Mouse (Mus musculus) embryonic facial prominence, embryonic 12.5 days (tissue): ENCODE measurements around the gene Cd247. TPM values are rescaled to one million over a fixed set of nuclear protein-coding genes. Genes with fewer than 3 reads are reported as not detected.

Source experiments
- ATAC-seq: fragments of 200-750 bp; cut with Nextera tagmentation; 2 replicates; pipeline ENCODE4 v1.8.0; 2017; ENCODE audit not compliant: insufficient number of reproducible peaks, insufficient read depth, low FRiP score, low TSS enrichment
- H3K27ac ChIP-seq: fragments of 300-500 bp; sonication (generic); 2 replicates; pipeline ENCODE4 v1.5.1; 2016; ENCODE audit warnings: mild to moderate bottlenecking
- H3K27me3 ChIP-seq: fragments of 300-500 bp; sonication (generic); 2 replicates; pipeline ENCODE4 v1.6.1; 2016; ENCODE audit warnings: mild to moderate bottlenecking, moderate library complexity
- H3K36me3 ChIP-seq: fragments of 300-500 bp; sonication (generic); 2 replicates; pipeline ENCODE4 v1.6.1; 2016; ENCODE audit warnings: mild to moderate bottlenecking
- H3K4me1 ChIP-seq: fragments of 300-500 bp; sonication (generic); 2 replicates; pipeline ENCODE4 v1.6.1; 2016
- H3K4me2 ChIP-seq: fragments of 300-500 bp; sonication (generic); replicated peaks from 2 replicates; pipeline ENCODE4 v1.6.1; 2016; ENCODE audit warnings: mild to moderate bottlenecking, moderate library complexity
- H3K4me3 ChIP-seq: fragments of 300-500 bp; sonication (generic); 2 replicates; pipeline ENCODE4 v1.5.1; 2016; ENCODE audit warnings: mild to moderate bottlenecking
- H3K9ac ChIP-seq: fragments of 300-500 bp; sonication (generic); 2 replicates; pipeline ENCODE4 v1.6.1; 2016; ENCODE audit warnings: mild to moderate bottlenecking, moderate library complexity
- H3K9me3 ChIP-seq: fragments of 300-500 bp; sonication (generic); 2 replicates; pipeline ENCODE4 v1.6.1; 2016; ENCODE audit warnings: mild to moderate bottlenecking, moderate library complexity
- WGBS: fragments of 180-500 bp; shearing (Covaris S2); methylation state at CpG from one replicate; pipeline ENCODE4 v1.1.7; 2016; 5-methylcytosine and 5-hydroxymethylcytosine counted together
- polyA plus RNA-seq: library from polyadenylated mRNA; unstranded; fragments of >200 nt; fragmentation: Nextera tagmentation; extraction: Ambion mirVana; gene quantifications from 2 replicates; pipeline ENCODE4 v1.2.1, GENCODE M21; 2016

Cd247 gene
- polyA plus RNA-seq, 1 experiment from 2014 or later: 1.0 TPM

DNA sequence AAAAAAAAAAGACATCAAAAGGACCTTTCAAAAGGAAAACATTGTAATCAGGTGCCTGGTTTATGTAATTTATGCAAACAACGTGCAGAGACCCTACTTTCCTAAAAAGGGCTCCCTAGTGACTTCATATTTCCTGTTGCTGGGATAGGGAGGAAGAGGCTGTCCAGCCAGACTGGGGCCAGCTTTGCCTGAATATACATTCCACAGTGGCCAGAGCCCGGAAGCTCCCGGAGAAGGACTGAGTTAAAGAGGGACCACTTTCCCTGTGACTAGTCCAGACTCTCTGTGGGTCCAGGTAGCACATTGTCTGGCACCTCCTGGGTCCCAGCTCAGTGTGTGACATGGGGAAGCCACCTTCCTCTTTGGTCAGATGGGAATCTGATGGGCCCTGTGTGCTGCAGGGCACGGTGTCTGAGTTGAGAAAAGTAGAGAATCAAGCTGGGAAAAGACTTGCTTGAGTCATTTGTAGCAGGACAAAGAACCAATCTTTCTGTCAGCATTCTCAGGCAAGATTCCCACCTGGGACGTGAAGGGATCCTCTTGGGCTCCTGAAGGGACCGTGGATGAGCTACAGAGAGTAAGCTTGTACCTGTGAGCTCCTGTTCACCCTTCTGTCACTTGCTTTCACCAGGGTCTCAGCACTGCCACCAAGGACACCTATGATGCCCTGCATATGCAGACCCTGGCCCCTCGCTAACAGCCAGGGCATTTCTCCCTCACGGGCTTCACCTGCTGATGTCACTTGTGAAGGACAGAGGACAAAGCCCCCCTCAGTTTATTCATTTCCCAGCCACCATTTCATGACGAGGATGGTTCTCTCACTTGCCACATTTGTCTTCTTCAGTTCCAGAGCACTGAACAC, 72.1 kb downstream of the Cd247 start:
- no peak overlapping the region for H3K4me3 ChIP-seq
- 67% methylated on average over 9 of the region's 9 CpGs for WGBS

DNA sequence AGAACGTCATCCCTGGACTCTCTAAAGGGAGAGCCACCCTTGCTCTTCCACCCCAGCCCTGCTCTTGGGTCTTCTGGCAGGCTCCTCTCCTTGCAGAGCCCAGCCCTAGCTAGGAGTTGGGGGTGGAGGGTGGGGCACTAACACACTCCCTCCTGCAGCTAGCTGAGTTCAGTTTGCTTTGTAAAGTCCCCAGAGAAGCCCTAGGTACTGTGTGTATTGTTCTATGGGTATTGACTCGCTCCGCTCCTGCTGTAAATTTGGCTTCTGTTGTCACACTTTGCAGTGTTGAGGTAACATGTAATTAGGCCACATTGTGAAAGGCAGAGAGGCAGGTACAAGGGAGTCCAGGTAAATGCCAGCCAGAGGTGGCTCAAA, 72.7 kb downstream of the Cd247 start:
- WGBS: 75% methylated on average over 3 of the region's 3 CpGs
- H3K9me3 ChIP-seq: no peaks in the 10 kb centered on the region

More for the DNA sequence above, 72.1 kb downstream of the Cd247 start:
- H3K9ac ChIP-seq: no peak overlapping the region
- H3K27me3 ChIP-seq: no peaks in the 10 kb centered on the region
- peaks cover 12% of the 10 kb centered on the region for H3K4me1 ChIP-seq
- H3K27ac ChIP-seq: no peak overlapping the region
- no peaks in the 10 kb centered on the region for H3K9me3 ChIP-seq
- no peak overlapping the region for H3K4me2 ChIP-seq
- H3K36me3 ChIP-seq: no peaks in the 10 kb centered on the region
- no peak for ATAC-seq

DNA sequence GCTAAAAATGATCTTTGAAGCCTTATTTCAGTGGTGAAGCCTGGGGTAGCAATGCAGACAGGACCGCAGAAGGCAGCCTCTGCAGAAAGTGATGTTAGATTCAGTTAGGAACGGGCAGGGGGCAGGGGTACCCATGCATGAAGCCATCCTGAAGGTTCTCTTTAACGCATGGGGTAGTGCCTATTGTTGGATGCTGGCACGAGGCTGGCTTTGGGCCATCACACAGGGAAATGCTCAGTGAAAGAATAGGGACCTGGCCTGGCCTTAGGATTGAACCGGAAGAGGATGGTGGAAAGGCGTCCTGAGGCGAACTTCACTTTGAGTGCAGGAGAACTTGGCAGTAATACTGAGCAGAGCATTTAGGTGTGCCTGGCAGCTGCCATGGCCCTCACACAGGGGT, 73.6 kb downstream of the Cd247 start:
- Histone ChIP-seq H3K9ac (no peak overlapping the region), H3K4me1 (peaks cover 14% of the 10 kb centered on the region), H3K9me3 (no peaks in the 10 kb centered on the region), H3K4me3 (no peak overlapping the region), H3K36me3 (no peaks in the 10 kb centered on the region), H3K27ac (no peak overlapping the region), H3K27me3 (no peaks in the 10 kb centered on the region), H3K4me2 (no peak overlapping the region)
- 79% methylated on average over 7 of the region's 7 CpGs for WGBS
- no peak for ATAC-seq

More for the DNA sequence above, 72.7 kb downstream of the Cd247 start:
- peaks cover 14% of the 10 kb centered on the region for H3K4me1 ChIP-seq
- no peaks in the 10 kb centered on the region for H3K36me3 ChIP-seq
- H3K4me2 ChIP-seq: no peak overlapping the region
- no peaks in the 10 kb centered on the region for H3K27me3 ChIP-seq
- no peak overlapping the region for H3K27ac ChIP-seq
- H3K4me3 ChIP-seq: no peak overlapping the region
- H3K9ac ChIP-seq: no peak overlapping the region
- no peak for ATAC-seq

DNA sequence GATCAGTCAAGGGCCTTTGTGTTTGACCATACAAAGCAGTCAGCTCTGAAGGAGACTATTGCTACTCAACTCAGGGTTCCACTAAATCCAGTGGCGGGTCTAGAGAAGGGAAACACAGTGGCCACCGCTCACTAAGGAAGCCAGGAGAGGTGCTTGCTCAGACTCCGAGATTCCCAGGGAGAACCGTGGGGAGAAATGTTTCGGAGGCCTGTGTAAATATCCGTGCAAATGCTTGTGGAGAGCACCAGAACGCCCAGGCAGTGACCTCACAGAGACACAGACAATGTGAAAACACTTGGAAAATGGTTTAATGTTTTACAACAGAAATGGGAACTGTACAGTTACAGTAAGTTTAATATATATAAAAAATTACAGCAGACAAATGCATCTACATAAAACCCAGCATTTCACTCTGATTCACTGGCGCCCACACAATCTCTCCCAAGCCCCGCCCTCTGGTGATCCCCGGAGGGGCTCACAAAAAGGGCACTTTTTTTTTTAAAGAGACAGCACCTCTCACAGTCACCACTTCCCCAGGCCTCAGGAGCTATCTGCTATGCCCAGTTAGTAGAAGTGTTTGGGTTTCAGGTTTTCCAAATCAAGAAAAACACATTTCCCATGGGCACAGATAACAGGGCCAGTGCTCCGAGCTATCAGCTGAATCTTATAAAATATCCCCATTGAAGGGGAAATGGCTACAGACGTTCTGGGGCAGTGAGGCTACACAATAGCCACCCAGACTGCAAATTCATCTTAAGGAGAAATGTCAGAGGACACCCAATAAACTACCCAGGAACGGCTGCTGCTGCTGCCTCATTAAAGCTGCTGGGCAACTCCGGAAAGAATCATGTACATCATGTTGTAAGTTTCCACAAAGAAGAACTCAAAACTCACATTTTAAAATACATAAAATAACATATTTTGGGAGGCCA, 76.6 kb downstream of the Cd247 start:
- no peak for ATAC-seq
- Histone ChIP-seq H3K27ac (peak overlapping the region; percentile 4; the same call in 1 of the 2 replicates), H3K4me2 (no peak overlapping the region), H3K27me3 (no peaks in the 10 kb centered on the region), H3K36me3 (peaks cover 4% of the 10 kb centered on the region; the same call in 1 of the 2 replicates), H3K9ac (no peak overlapping the region), H3K4me3 (no peak overlapping the region), H3K4me1 (peaks cover 14% of the 10 kb centered on the region), H3K9me3 (no peaks in the 10 kb centered on the region)
- WGBS: 44% methylated on average over 14 of the region's 14 CpGs

DNA sequence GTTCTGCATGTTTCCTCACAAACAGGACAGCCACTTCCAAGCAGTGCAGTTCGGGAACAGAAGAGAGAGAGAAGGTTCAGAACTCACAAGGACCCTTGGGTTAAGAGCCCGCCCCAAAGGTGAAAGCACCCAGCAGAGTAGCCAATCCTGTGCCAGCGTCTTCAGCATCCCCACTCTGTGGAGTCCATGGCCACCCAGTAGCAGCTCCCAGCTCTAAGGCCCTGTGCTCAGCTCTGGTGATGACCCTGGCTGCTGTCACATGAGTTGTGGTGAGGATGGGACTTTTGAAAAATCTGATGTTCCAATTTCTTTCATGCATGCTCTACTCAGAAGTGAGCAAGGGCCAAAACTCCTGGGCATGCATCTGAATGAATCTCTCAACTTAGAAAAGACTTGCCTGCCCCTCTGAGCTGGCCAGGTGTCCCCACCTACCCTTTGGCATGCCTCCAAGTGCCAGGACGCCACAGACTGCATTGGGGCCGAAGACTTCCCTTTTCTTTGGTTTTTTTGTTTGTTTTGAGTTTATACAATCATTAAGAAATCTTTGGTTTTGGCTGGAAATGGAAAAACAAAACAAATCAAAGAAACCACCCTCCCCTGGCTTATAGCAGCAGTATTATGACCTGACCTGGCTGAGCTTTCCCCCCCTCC, 78.3 kb downstream of the Cd247 start:
- no peaks in the 10 kb centered on the region for H3K9me3 ChIP-seq
- H3K36me3 ChIP-seq: peaks cover 4% of the 10 kb centered on the region; the same call in 1 of the 2 replicates
- no peak overlapping the region for H3K4me2 ChIP-seq
- H3K27me3 ChIP-seq: no peaks in the 10 kb centered on the region
- no peak for ATAC-seq
- no peak overlapping the region for H3K4me3 ChIP-seq
- 80% methylated on average over 5 of the region's 5 CpGs for WGBS
- H3K9ac ChIP-seq: no peak overlapping the region
- H3K4me1 ChIP-seq: peaks cover 14% of the 10 kb centered on the region
- H3K27ac ChIP-seq: no peak overlapping the region

DNA sequence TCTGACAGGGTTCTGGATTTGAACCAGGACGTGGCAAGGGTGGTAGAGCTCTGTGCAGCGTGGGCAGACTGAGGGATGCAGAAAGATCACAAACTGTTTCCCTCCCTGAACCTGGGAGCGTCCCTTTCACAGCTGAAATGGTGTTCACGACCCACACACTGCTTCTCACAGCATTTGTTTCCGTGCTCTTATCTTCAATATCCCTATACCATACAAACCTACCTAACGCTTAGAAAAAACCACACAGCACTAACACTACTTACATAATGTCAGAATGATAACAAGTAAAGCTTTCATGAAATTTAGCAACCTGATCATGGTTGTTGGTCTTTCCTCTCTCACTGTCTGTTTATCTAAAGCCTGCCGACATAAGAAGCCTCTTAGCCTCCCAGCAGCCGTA, 80.2 kb downstream of the Cd247 start:
- H3K4me2 ChIP-seq: no peak overlapping the region
- H3K9me3 ChIP-seq: no peaks in the 10 kb centered on the region
- H3K27me3 ChIP-seq: no peaks in the 10 kb centered on the region
- WGBS: 82% methylated on average over 8 of the region's 8 CpGs
- peaks cover 14% of the 10 kb centered on the region for H3K4me1 ChIP-seq
- no peak overlapping the region for H3K4me3 ChIP-seq
- no peak overlapping the region for H3K9ac ChIP-seq
- no peak overlapping the region for H3K27ac ChIP-seq
- peaks cover 4% of the 10 kb centered on the region; the same call in 1 of the 2 replicates for H3K36me3 ChIP-seq
- ATAC-seq: no peak

DNA sequence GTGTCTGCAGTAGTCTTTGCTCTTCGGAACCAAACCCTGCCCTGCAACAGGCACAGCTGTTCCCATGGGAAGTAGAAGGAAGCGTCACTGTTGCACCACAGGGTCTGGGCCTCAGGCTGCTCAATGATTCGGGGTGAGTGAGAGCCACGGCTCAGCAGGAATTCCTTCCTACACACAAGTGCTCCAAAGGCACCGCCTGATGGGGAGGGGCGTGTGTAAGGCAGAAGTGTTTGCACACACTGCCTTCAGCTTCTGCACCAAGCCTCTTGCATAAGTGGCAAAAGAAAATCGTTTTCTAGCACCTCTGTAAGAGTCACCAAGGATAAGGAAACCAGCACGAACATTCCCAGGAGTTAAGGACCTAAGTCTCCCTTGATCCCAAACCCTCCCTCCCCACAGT, 86.2 kb downstream of the Cd247 start:
- WGBS: 46% methylated on average over 8 of the region's 8 CpGs
- H3K36me3 ChIP-seq: peaks cover 18% of the 10 kb centered on the region

DNA sequence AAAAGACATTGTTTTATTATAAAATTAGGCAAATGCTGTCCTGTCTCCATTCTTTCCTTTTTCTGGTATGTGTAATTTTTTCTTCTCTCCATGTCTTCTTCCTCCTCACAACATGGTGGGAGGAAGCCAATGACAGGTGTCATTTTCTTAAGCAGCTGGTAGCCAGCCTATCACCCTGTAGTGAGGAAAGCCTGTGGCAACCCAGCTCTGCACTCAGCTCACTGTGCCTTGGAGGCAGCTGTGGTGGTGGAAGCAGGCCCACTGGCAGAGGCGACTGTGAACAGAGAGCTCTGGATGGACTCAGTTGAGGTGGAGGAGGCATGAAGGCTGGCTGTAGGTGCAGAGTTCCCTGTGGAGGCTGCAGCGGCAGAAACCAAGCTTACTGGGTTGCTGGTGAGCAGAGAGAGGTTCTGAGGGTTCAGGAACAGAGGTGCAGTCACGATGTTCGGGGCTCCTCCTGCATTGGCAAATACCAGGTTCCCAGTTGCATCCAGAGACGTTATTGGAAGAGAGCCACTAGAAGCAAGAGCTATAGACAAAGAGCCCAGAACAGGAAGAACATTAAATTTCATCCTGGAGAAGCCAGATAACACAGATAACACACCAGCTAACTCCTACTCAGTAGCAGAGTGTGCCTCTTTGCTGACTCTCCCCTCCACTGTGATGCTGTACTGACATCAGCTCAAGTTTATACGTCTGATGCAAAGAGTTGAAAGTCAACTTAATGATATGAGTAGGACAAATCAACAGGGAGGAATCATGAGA, 87.2 kb downstream of the Cd247 start:
- H3K36me3 ChIP-seq: peaks cover 23% of the 10 kb centered on the region
- 91% methylated on average over 6 of the region's 6 CpGs for WGBS
- H3K4me1 ChIP-seq: no peaks in the 10 kb centered on the region

More for the DNA sequence above, 86.2 kb downstream of the Cd247 start:
- Histone ChIP-seq H3K27me3 (no peaks in the 10 kb centered on the region), H3K9me3 (no peaks in the 10 kb centered on the region), H3K9ac (no peak overlapping the region), H3K4me3 (no peak overlapping the region), H3K27ac (no peak overlapping the region), H3K4me1 (no peaks in the 10 kb centered on the region), H3K4me2 (no peak overlapping the region)
- no peak for ATAC-seq

DNA sequence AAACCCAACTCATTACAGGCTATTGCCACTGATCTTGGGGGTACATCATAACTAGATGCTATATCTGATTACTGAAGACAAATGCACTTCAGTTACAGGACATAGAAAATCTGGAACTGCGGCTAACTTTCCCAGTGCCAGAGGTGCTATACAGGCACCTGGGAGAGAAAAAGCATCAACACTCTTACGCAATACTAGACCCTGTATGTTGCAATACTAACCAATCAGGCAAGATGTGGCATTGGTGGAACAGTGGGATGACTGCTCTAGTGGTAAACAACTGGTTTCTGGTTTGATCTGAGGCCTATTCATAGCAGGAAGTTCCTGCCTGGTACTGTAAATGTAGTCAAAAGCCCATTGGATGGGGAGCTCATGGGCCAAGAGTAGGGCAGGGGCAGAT, 90.3 kb downstream of the Cd247 start:
- H3K9me3 ChIP-seq: no peaks in the 10 kb centered on the region
- no peaks in the 10 kb centered on the region for H3K4me1 ChIP-seq
- H3K4me2 ChIP-seq: no peak overlapping the region
- no peak overlapping the region for H3K4me3 ChIP-seq
- H3K9ac ChIP-seq: no peak overlapping the region
- no peak overlapping the region for H3K27ac ChIP-seq
- H3K36me3 ChIP-seq: peaks cover 23% of the 10 kb centered on the region
- 96% methylated on average over 2 of the region's 2 CpGs for WGBS
- no peak for ATAC-seq
- no peaks in the 10 kb centered on the region for H3K27me3 ChIP-seq

More for the DNA sequence above, 87.2 kb downstream of the Cd247 start:
- Histone ChIP-seq H3K27ac (no peak overlapping the region), H3K4me3 (no peak overlapping the region), H3K27me3 (no peaks in the 10 kb centered on the region), H3K9ac (no peak overlapping the region), H3K4me2 (no peak overlapping the region), H3K9me3 (no peaks in the 10 kb centered on the region)
- no peak for ATAC-seq

DNA sequence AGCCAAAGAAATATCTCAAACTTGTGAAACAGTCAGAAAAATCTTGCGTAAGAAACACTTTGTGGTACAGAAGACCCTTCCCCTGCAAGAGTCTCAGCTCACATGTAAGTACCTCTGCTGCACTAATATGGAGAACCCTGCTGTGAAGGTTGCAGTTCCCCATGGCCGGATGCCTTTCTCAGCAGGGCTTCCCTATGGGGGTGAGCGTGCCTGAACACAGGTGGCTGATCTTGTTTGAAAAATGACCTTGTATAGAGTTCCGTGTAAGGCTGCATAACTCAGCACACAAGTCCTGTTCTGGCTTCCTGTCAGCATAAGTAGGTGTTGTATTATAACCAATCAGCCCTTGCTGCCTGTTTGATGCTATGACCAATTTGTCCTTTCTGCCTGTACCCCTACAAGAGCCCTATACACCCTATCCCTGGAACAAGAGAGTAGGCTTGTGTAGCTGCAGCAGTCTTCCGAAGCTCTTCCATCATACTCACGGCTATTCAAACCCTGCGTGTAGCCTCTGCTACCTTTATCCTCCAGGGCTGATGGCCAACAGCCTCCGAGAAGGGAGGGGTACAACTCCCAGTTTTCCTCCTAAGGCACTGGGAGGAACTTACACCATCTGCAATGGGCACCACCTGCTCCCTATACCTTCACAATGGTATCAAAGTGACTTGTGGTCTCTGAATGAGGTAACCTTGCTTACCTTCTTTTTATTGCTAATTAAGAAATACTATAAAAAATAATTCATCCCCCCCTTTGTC, 93.8 kb downstream of the Cd247 start:
- Histone ChIP-seq H3K27ac (no peak overlapping the region), H3K4me3 (no peak overlapping the region), H3K9me3 (no peaks in the 10 kb centered on the region), H3K9ac (no peak overlapping the region), H3K4me1 (no peaks in the 10 kb centered on the region), H3K36me3 (peaks cover 16% of the 10 kb centered on the region), H3K27me3 (no peaks in the 10 kb centered on the region), H3K4me2 (no peak overlapping the region)
- ATAC-seq: no peak
- 76% methylated on average over 8 of the region's 8 CpGs for WGBS
